Mouse (Mus musculus) mature B cell (primary cell): ENCODE data around the gene Pi4kb.
"Not testable (repeated sequence)": the region's sequence is repeated elsewhere in the genome, so short reads cannot be mapped to it uniquely, and the experiment has no call there.

Source experiments
- in situ Hi-C: fragments of 300-500 bp; cut with MboI; formaldehyde crosslinking; loops from 2 replicates; pipeline ENCODE4 v1.14.3; 2019

The Pi4kb gene

DNA sequence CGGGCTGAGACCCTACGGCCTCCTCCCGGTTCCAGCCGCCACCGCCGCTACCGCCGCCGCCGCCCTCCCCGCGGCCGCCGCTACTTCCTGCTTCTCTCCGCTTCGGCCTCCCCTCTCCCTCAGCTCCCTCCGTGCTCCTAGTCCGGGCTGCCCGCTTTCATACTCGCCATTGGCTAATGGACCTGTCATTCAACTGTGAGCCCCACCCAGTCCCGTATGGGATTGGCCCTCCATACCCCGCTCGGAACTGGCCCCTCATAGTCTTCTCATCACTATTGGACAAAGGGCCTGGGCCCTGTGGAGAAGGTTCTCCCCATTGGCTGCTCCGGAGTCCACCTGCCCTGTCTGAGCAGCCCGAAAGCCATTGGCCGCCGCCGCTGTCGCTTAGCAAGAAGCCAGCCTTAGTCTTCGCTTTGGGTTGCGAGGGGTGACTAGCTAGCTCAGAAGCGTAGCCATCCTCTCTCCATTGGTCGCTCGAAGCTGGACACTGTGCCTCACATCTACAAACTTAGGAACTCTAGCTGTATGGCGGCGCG, 40.9 kb downstream of the Pi4kb start, which contains the start of gene Zfp687:
Gene Zfp687, minus strand, starts transcription at position 112 of the 536 bp plus-strand sequence.
- in situ Hi-C loops = no loop called here

DNA sequence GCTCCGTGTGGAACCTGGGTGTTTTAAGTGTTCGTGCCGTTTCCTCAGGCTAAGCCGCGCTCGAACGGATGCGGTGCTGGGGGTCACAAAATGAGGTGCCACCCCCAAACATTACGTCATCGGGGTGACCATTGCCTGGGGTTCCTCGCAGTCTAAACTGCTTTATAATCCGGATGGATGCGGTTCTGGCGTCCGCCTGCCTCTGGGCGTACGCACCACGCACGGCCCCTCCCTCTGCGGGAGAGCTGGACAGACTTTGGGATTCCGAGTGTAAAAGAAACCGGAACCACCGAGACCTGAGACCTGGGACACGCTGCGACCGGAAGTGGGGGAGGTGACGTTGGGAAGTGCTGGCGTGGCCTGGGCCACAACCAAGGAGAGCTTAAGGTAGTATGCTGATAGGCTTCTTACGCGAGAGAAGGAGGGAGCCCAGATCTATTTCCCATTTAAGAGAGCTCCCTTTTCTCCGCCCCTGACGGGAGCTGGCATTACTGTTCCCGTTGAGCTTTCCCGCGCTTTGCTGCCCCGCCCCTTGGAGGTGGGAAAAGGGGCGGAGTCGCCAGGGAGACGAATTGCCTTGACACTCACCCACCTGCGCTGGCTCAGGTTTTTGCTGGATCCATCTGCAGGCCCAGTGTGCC, 41.5 kb downstream of the Pi4kb start:
- in situ Hi-C loops = no loop called here

DNA sequence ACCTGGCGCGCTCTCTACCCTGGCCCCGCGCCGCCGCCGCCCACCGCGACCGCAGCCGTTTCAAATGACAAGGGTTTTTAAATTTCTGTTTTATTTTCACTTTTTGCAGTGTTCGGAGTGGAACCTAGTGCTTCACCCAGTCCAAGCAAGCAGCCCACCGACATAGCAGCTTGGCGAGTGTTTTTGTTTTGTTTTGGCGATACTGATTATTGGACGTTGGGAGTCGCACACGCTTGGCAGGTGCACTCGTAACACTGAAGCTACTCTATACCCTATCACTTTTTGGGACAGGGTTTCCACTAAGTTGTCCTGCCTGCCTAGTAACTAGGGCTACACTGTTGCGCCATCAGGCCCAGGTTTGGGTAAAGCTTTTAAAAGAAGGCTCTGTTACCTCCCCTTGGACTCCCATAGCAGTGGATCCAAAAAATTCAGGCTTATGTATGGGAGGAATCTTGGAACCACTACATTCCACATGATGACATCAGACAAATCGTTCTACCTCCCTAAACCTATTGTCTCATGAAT, 42.1 kb downstream of the Pi4kb start:
- in situ Hi-C loops = no loop called here

DNA sequence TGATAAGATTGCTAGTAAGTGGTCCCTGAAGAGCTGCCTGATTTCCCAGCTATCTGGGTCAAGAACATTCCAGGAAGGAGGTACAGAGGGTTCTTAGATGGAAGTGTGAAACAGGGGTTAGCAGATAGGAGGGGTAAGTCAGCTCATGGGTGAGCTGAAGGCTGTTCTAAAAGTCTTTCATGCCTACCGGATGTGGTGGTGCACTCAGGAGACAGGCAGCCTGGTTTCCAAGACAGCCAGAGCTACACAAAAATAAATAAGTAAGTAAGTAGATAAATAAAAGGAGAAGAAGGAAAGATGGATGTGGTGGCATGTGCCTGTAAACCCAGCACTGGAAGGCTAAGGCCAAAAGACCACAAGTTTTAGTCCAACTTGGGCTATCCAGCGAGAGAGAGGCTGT, 44.2 kb downstream of the Pi4kb start:
- in situ Hi-C loops = no loop called here

DNA sequence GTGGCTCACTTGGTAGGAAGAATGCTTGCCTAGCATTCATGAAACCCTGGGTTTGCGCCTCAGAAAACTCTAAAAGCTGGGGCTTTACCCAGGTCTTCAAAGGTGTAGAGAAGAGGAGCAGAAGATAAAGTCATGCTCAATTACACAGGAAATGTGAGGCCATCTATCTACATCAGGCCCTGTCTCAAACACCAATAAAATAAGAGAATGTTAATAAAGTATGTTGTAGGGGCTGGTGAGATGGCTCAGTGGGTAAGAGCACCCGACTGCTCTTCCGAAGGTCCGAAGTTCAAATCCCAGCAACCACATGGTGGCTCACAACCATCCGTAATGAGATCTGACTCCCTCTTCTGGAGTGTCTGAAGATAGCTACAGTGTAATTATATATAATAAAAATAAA, 46.4 kb downstream of the Pi4kb start:
- in situ Hi-C loops = not testable (repeated sequence)

DNA sequence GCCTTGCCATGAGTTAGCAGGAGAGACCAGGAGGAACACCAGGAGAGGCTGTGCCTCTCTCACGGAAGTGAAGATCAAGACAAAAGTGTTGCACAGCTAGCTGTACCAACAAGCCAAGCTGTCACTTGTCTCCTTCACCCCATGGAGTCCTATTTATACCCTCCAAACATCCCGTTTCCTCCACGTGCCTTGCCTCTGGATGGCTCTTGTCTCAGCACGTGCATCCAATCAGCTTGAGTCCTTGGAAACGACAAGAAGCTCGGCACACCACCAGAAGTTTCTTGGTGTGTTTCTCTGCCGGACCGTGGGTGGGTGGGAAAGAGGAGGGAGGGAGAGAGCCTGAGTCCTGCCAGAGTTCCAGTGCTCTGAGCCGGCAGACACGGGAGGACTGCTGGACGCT, 50.0 kb downstream of the Pi4kb start:
- in situ Hi-C loops = no loop called here

DNA sequence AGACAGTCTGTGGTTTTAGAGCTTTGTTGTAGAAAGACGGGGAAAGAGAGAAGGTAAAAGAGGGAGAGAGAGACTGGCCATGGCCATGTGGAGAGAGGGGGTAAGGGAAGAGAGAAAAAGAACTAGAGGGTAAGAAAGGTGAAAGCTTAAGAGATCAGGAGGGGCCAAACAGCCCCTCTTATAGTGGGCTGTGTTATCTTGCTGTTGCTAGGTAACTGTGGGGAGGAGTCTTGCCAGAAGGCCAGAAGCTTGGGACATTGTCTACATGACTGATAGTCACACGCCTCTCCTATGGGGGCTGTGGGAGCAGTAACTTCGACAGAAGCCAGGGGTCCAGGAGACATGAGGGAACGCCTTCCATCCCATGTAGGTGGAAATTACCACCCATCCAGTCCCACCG, 50.7 kb downstream of the Pi4kb start:
- in situ Hi-C loops = no loop called here

DNA sequence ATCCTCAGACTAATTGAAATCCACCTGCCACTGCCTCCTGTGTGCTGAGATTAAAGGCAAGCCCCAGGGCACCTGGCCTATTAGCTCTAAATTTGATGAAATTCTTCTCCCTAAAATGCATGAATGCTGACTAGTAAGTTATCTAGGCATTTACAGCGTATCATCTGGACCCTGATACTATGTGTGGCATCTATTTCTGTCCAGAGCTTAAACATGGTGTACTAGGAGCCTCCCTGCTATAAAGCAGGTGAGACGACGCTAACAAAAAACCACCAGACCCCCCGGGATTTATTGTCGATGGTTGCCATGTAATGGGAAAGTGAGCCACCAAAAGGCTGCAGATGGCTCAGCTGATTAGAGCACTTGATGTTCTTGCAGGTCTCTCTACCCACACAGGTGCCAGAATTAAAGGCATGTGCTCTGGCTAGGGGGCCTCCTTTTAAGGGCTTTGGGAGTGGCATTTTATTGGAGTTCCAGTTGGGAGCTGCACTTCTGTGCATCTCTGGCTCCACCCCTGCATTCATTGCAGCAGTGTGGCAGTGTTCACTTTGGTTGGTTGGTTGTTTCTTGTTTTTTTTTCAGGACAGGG, 52.6 kb downstream of the Pi4kb start:
- in situ Hi-C loops = no loop called here

DNA sequence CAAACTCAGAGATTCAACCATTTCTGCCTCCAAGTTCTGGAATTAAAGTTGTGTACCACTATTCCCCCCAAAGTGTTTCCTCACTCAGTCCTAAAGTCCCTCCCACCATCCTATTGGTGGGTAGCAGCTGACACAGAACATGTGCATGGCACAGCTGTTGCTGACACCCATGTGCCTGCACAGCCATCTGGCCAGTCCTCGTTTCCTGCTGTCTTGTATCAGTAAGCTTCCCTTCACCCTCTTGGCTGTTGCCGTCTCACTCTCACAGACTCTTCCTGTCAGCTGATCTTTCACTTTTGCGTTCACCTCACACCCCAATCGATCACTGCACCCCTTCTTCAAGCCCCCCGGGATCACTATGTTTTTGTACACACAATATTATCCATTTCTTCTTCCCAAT, 53.2 kb downstream of the Pi4kb start:
- in situ Hi-C loops = no loop called here

DNA sequence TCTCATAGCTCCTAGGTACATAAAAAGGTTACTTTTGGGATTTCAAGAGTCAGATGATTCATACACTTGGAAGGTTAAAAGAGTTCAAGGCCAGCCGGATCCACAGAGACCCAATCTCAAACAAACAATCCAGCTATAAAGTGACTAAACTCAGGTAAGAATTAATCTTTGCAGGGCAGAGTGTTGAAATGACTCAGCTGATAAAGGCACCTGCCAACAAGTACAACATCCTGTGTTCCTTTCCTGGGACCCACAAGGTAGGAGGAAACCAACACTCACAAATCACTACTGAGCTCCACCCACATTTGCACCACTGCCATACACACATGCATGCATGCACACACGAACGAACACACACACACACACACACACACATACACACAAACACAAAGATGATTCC, 54.1 kb downstream of the Pi4kb start:
- in situ Hi-C loops = no loop called here

DNA sequence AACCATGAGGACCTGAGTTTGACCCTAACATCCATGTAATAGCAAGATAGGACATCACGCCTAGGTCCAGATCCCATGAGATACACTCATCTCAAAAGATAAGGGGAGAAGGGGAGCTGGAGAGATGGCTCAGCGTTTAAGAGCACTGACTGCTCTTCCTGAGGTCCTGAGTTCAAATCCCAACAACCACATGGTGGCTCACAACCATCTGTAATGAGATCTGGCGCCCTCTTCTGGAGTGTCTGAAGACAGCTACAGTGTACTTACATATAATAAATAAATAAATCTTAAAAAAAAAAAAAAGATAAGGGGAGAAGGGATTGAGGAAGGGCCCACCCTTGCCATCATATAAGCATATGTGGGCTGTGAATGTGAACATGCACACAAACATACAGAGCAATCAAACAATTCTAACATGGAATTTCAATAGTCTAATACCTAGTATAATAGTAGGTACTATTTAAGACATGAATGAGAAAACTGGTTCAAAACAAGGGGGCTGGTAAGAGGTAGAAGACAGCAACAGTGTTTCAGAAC, 54.8 kb downstream of the Pi4kb start:
- in situ Hi-C loops = not testable (repeated sequence)

DNA sequence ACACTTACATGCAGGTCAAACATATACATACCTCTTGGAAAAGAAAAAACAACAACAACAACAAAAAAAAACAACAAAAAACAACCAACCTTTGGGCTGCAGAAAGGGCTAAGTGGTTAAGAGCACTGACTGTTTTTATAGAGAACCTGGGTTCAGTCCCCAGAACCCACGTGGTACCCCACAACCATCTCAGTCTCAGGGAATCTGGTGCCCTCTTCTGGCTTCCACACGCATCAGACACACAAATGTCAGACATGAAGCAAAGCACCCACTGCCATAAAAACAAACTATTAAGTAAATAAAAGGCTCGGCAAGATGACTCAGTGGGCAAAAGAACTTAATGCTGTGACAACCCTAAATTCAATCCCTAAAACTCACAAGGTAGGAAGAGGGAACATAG, 55.4 kb downstream of the Pi4kb start:
- in situ Hi-C loops = no loop called here

DNA sequence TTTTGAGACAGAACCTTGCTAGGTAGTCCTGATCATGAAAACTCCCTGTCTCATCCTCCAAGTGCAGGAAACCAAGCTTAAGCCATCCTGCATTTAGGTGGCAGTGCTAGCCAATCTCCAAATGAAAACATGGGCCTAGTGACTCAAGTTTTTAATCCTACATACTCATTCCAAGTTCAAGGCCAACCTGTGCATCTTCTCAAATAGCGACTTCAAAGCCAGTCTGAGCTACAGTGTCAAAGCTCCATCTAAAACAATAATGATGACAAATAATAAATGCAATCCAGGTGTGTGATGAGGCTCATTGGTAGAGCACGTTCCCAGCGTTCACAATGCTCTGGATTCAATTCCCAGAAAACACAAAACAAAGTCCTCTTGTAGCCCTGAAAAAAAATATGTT, 67.1 kb downstream of the Pi4kb start:
- in situ Hi-C loops = no loop called here

DNA sequence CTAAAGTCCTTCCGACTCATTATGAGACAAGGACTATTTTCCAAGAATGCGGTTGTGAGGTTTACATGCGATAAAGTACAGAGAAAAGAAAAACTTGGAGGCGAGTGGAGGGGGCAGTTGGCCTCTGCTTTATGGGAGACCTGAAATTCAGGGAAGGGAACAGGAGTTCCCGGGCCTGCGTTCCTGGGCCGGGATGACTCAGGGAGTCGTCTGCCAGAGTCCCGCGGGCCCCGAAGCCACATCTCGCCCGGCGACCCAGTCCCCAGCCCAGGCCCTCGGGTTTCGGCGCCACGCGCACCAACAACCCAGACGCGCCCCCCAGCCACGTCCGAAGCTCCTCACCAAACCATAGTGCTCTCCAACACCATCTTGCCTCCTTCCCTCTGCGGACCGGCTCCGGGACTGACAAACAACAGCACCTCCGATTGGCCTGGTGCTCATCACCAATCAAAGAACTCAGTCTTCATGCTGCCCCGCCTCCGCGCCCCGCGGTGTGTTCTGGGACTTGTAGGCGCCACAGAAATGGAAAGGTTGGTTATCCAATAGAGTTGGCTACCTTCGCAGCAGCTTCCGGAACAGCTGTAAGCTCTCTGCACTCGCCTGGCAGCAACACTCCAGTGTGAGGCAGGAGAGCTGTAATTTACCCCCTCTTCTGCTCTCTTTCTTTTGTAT, 67.8 kb downstream of the Pi4kb start, which contains the start of gene Psmd4:
Gene Psmd4, minus strand, starts transcription at position 449 of the 672 bp plus-strand sequence.
- in situ Hi-C loops = no loop called here

DNA sequence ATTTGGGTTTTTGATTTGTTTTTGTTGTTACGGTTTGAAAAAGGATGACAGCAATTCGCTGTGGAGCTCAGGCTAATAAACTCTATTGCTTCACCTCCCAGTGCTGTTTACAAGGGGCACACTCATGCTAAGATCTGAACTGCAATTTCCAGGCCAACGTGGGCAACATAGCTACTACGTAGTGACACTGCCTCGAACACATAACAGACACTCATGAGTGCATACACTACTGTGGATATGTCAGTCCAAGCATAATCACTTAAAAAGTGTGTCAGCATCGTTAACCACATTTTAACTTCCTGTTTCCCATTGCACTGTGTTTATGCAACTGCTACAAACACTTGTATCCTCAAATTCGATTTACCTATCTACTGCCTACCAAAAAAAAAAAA, 68.3 kb downstream of the Pi4kb start:
- in situ Hi-C loops = no loop called here

DNA sequence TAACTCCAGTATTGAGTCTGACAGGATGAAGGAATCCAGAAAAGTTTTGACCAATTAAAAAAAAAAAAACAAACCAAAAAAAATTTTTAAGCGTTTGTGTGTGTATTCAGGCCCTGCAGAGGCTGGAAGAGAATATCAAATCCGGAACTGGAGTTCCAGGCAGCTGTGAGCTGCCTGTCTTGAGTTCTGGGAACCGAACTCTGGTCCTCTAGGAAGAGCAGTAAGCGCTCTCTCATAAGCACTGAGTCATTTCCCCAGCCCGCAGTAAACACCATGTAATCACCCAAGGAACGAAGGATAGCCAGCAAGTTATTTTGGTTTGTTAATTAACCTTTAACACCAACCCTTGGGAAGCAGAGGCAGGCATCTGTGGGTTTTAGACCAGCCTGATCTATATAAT, 68.7 kb downstream of the Pi4kb start:
- in situ Hi-C loops = no loop called here

DNA sequence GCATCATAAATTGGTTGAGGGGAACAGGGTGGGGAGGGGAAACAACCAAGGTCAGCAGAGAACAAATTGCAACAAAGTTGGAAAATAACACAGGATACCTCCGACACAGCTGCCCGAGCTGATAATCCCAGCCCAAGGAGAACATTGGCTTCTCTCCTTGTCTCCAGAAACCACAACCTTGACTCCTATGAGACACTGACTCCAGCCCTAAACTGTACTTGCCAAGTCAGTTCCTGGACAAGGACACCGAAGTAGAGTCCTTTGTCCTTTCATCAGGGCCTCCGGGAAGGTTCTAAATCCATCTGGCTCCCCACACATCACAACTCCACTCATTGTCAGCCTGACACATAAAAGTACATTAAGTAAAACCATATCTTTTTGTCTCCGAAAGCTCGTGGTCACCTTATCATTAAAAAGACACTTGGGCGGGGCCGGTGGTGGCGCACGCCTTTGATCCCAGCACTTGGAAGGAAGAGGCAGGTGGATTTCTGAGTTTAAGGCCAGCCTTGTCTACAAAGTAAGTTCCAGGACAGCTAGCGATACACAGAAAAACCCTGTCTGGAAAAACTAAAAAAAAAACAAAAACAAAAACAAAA, 72.0 kb downstream of the Pi4kb start:
- in situ Hi-C loops = no loop called here

DNA sequence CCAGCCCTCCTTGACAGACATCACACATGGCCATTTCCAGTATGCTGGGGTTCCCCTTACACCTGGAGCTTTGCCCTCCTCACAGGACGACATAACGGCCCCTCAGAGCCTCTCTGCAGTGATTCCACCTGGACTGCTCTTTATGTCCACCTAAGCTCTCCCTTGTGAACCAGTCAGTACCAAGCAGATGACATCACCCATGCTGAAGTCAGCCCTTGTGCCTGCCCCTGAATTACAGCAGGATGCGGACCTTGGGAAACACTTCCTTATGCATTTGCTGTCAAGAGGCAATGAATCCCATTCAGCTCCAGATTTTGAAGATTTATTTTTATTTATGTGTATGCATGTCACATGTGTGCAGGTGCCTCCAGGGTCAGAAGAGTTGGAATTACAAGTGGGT, 73.4 kb downstream of the Pi4kb start:
- in situ Hi-C loops = no loop called here

DNA sequence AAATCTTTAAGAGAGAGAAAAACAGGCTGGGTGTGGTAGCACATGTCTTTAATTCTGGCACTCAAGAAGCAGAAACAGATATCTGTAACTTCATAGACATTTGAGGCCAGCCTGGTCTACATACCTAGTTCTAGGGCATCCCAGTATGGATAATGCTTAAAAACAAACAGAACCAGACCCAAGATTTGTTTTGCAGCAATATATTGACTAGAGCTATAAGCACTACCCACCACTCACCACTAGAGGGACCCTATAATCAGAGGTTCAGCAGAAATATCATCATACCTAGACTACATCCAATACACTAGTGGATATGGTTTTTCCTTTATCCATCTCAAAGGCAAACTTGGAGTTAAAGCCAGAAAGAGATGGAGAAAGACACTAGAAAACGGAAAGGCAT, 78.4 kb downstream of the Pi4kb start:
- in situ Hi-C loops = no loop called here

DNA sequence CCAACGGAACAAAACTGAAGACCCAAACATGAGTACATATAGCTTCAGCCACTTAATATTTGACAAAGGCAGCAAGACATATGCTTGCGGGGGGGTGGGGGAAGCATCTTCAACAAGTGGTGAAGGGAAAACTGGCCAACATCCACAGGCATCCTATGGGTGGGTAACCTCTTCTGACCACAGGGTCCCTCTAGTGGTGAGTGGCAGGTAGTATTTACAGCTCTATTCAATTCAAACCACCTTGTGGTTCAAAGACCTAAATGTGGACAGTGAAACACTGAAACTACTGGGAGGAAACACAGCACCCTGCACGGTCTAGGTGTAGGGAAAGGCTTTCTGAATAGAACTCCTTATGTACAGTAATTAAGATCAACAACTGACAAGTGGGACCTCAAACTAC, 79.2 kb downstream of the Pi4kb start:
- in situ Hi-C loops = no loop called here

DNA sequence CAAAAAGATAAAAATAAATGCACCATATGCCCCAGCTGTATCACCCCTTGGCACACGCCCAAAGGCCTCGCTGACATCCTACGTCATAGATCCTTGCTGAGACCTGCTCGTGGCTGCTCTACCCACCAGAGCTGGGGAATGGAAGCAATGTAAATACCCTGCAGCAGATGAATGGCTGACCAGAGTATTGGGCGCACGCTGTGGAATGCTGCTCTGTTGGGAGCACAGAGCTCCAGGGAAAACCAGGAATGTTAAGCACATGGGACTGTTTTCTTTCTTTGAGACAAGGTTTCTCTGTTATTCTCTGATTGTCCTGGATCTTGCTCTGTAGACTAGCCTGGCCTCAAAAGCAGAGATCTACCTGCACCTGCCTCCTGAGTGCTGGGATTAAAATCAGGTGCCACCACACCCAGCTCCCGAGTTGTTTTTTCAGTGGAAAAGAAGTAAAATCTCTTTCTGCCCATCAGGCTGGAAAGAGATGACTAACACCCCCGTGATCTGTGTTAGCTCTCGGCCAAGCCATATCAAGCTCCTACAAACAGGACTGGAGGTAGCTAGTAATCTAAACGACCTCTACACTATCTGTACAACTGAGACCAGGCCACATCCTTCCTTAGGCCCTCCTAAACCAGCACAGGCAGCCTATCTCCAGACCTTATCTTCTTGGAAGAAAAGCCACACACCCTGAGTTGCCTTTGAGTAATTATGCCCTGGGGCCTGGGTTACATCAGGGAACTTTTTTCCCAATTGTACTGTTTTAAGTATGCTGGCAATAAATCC, 80.1 kb downstream of the Pi4kb start:
- in situ Hi-C loops = no loop called here
